Mouse (Mus musculus): ENCODE measurements around the gene Zfp873. TPM values are rescaled to one million over a fixed set of nuclear protein-coding genes. Genes with fewer than 3 reads are reported as not detected.

The Zfp873 gene
- polyA plus RNA-seq (2012; rRNA removed) = 1.3 and 1.6 TPM in 2 replicates

GRCm38 (mm10) chr10:82047597-82048459 is at the start of gene Zfp873:
Gene Zfp873, plus strand, starts transcription at chr10:82048123.

DNA sequence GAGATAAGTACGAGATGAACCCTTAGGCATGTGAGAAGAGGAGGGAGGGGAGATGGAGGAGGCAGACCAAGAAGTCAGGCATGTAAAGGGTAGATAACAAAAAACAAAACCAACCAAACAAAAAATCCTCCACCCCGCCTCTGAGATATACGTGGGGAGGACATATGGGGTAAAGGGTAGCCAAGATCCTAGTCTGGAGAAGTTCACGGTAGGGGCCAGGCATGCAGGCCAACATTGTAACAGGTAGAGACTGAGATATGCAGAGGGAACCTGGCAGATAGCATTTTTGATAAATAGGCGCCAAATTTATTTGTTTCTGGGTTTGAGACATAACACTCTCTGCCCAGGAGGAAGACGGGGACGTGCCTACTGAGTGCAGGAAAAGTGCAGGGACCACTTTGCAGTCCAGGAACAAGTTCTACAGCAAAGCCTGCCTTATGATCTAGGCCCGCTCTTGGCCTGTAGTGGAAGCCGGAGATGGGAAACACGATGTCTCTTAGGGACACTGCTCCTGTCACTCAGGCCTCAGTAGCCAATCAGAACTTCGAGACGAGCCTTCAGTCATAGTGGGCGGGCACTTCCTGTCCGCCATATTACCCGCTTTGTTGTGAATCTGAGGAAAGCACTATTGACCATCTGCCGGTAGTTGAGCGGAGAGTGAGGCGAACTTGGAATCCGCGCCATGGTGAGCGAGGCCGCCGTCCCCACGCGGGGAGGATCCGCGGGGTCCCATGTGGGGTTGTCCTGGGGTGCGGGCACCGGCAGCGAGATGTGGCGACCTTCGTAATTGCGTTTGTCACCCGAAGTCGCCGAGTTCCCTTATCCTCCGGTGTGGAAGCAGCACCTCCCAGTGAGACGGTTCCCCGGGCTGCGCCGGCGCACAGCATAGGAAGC is 35.1 kb downstream of the Zfp873 start, which contains the start of gene BC024063:
Gene BC024063, plus strand, starts transcription at position 626 of the 894 bp plus-strand sequence.

Other genes starting within 250 kb of the Zfp873 start
- 0.17 and 0.23 TPM in 2 replicates for gene Gm4767, start 235.9 kb upstream of the Zfp873 start, polyA plus RNA-seq (2012; rRNA removed)
- 0.95 and 1.0 TPM in 2 replicates for gene Gm32687, start 184.2 kb upstream of the Zfp873 start, polyA plus RNA-seq (2012; rRNA removed)
- gene Zfp781, start 117.6 kb upstream of the Zfp873 start, polyA plus RNA-seq (2012; rRNA removed) = 0.16 and 0.20 TPM in 2 replicates
- 0.31 and 0.40 TPM in 2 replicates for gene BC024063, start 35.2 kb downstream of the Zfp873 start, polyA plus RNA-seq (2012; rRNA removed)
- 0.53 and 0.54 TPM in 2 replicates for gene AU041133, start 79.9 kb downstream of the Zfp873 start, polyA plus RNA-seq (2012; rRNA removed)
- gene Zfp938, start 193.2 kb downstream of the Zfp873 start, polyA plus RNA-seq (2012; rRNA removed) = 1.6 and 1.7 TPM in 2 replicates

All from liver, embryonic 14 days (tissue).